Mouse (Mus musculus) gastrocnemius, adult 2 months (tissue): ENCODE results near the gene Ncapg2. TPM values are rescaled to one million over a fixed set of nuclear protein-coding genes. Genes with fewer than 3 reads are reported as not detected.

ENCODE experiments used
- DNase-seq: peaks from one replicate; pipeline ENCODE4 v3.0.0; 2022
- H3K27ac ChIP-seq: fragments of 200-600 bp; 2 replicates; pipeline ENCODE4 v1.8.1; 2022; ENCODE audit warnings: mild to moderate bottlenecking
- H3K4me3 ChIP-seq: fragments of 200-600 bp; 2 replicates; pipeline ENCODE4 v1.8.1; 2022; ENCODE audit warnings: mild to moderate bottlenecking, moderate library complexity
- CTCF ChIP-seq: fragments of 200-600 bp; IDR thresholded peaks from 2 replicates; pipeline ENCODE4 v1.8.1; 2022; ENCODE audit warnings: antibody characterized with exemption, mild to moderate bottlenecking, moderate library complexity
- intact Hi-C: fragments of 180-260 bp; cut with DNase I; formaldehyde crosslinking; loops from one replicate; pipeline ENCODE4 v1.15.1; 2025
- long read RNA-seq, 2 experiments: library from polyadenylated mRNA; stranded (forward); transcript quantifications; one replicate each; pipeline ENCODE4 v2.0.0; 2021
- total RNA-seq, 2 experiments: library from RNA; stranded (reverse); gene quantifications; 2 replicates each; pipeline ENCODE4 v1.2.3; 2021

Gene Ncapg2
- 1 to 10 TPM; 1.1 to 1.2 TPM for total RNA-seq
- long read RNA-seq, experiment 1: 0 reads
- long read RNA-seq, experiment 2, full-length matches to known transcripts: 2 of 2 reads
- long read RNA-seq, experiment 2, partial matches to known transcripts: 0 of 2 reads
- long read RNA-seq, experiment 2, other reads (novel, unspliced or antisense): 0 of 2 reads

GRCm38 (mm10) chr12:116405045-116405835, at the start of gene Ncapg2:
Gene Ncapg2 (plus strand): TSS chr12:116405402.
- DNase-seq: peak; percentile 99
- H3K27ac ChIP-seq: peak within 1 kb of the TSS; percentile 76
- TF ChIP-seq CTCF: no peak
- H3K4me3 ChIP-seq: peak within 1 kb of the TSS; percentile 98
- intact Hi-C loops: loop anchor here (5.0 kb wide), 2 partner anchors 123 to 358 kb away; partner anchors contain the start of genes Esyt2 and Zfp386

GRCm38 (mm10) chr12:116362091-116362490, 43.1 kb upstream of the Ncapg2 start:
- intact Hi-C loops: no loop called here
- no peak for DNase-seq
- no peak for TF ChIP-seq CTCF
- no peak overlapping the region for H3K4me3 ChIP-seq
- H3K27ac ChIP-seq: no peak overlapping the region

- intact Hi-C loops: no loop called here
- H3K4me3 ChIP-seq: no peak overlapping the region
These were observed 38.3 kb upstream of the Ncapg2 start for GRCm38 (mm10) chr12:116366900-116367299.

GRCm38 (mm10) chr12:116367346-116367745, 37.9 kb upstream of the Ncapg2 start:
- DNase-seq: no peak
- no peak for TF ChIP-seq CTCF
- H3K27ac ChIP-seq: peak overlapping the region; percentile 64; the same call in 1 of the 2 replicates
- H3K4me3 ChIP-seq: no peak overlapping the region
- intact Hi-C loops: no loop called here

More at GRCm38 (mm10) chr12:116366900-116367299, 38.3 kb upstream of the Ncapg2 start:
- H3K27ac ChIP-seq: peak overlapping the region; percentile 64; the same call in 1 of the 2 replicates
- DNase-seq: no peak
- no peak for TF ChIP-seq CTCF

- TF ChIP-seq CTCF: no peak
- intact Hi-C loops: no loop called here
- no peak overlapping the region for H3K4me3 ChIP-seq
These were observed 36.3 kb upstream of the Ncapg2 start for GRCm38 (mm10) chr12:116368857-116369256.

GRCm38 (mm10) chr12:116383101-116383500, 22.1 kb upstream of the Ncapg2 start:
- no peak for DNase-seq
- intact Hi-C loops: no loop called here
- Histone ChIP-seq H3K27ac (no peak overlapping the region), H3K4me3 (no peak overlapping the region)
- TF ChIP-seq CTCF: no peak

More at GRCm38 (mm10) chr12:116368857-116369256, 36.3 kb upstream of the Ncapg2 start:
- DNase-seq: no peak
- no peak overlapping the region for H3K27ac ChIP-seq

- no peak for TF ChIP-seq CTCF
- intact Hi-C loops: no loop called here
- H3K27ac ChIP-seq: no peak overlapping the region
- DNase-seq: no peak
- no peak overlapping the region for H3K4me3 ChIP-seq
These were observed 21.2 kb upstream of the Ncapg2 start for GRCm38 (mm10) chr12:116383995-116384394.

- no peak for DNase-seq
- no peak overlapping the region for H3K4me3 ChIP-seq
- intact Hi-C loops: no loop called here
- no peak for TF ChIP-seq CTCF
- H3K27ac ChIP-seq: no peak overlapping the region
These were observed 18.4 kb upstream of the Ncapg2 start for GRCm38 (mm10) chr12:116386802-116387201.

GRCm38 (mm10) chr12:116389868-116390267, 15.3 kb upstream of the Ncapg2 start:
- no peak for TF ChIP-seq CTCF
- Histone ChIP-seq H3K27ac (peak overlapping the region; percentile 6; the same call in 1 of the 2 replicates), H3K4me3 (no peak overlapping the region)
- DNase-seq: no peak
- intact Hi-C loops: no loop called here

GRCm38 (mm10) chr12:116394327-116394726, 10.9 kb upstream of the Ncapg2 start:
- intact Hi-C loops: no loop called here
- Histone ChIP-seq H3K27ac (no peak overlapping the region), H3K4me3 (no peak overlapping the region)
- no peak for DNase-seq
- TF ChIP-seq CTCF: no peak

GRCm38 (mm10) chr12:116395312-116395711, 9.9 kb upstream of the Ncapg2 start:
- no peak for TF ChIP-seq CTCF
- DNase-seq: no peak
- Histone ChIP-seq H3K27ac (no peak overlapping the region), H3K4me3 (no peak overlapping the region)
- intact Hi-C loops: no loop called here

GRCm38 (mm10) chr12:116396072-116396695, 9.0 kb upstream of the Ncapg2 start:
- no peak overlapping the region for H3K27ac ChIP-seq
- intact Hi-C loops: no loop called here
- TF ChIP-seq CTCF: no peak
- no peak for DNase-seq
- no peak overlapping the region for H3K4me3 ChIP-seq
